Comparison of ENCODE assay signal across 8 mouse cellular contexts in genomic region chr15:60822101-60822802, GRCm38 (mm10). TPM values are rescaled to one million over a fixed set of nuclear protein-coding genes. Genes with fewer than 3 reads are reported as not detected.
DNase-seq lines count a peak whose midpoint lies in the region; ATAC-seq and TF ChIP-seq lines count a peak whose summit lies in the region.

No protein-coding gene starts in this region.

- TF ChIP-seq POLR2A in CH12.LX (IDR thresholded peaks at IDR 0.05; ENCODE audit: low read depth, low read length), result no peak

- TF ChIP-seq EP300 in CH12.LX (IDR thresholded peaks at IDR 0.05; ENCODE audit: low read length), result no peak

- H3K27ac ChIP-seq in CH12.LX (ENCODE audit: insufficient read depth, low read depth), result no peak overlapping the region
- peak overlapping the region; percentile 94 for H3K27ac ChIP-seq in forebrain, embryonic 10.5 days
- peak overlapping the region; percentile 62 for H3K27ac ChIP-seq in hindbrain, embryonic 11.5 days (ENCODE audit: low read depth, low read length)

- H3K4me3 ChIP-seq in CH12.LX (replicated peaks in 1 of 3; ENCODE audit: low read depth in 2 of 3, low read length in 2 of 3, poor library complexity in 1 of 3), result peak overlapping the region in 1 of 3 experiments; percentile 74
- H3K4me3 ChIP-seq in forebrain, embryonic 10.5 days, result peak overlapping the region; percentile 83
- peak overlapping the region; percentile 65 for H3K4me3 ChIP-seq in hindbrain, embryonic 11.5 days (ENCODE audit: low read depth, low read length)

- no peak for TF ChIP-seq CTCF in CH12.LX (conservative IDR thresholded peaks at IDR 0.05 in 1 of 2, IDR thresholded peaks at IDR 0.05 in 1 of 2; ENCODE audit: low read depth in 2 of 2, low read length in 2 of 2)

- H3K4me1 ChIP-seq in CH12.LX (ENCODE audit: control insufficient read depth in 1 of 2, insufficient read depth in 2 of 2), result peaks cover 0 to 18% of the 10 kb centered on the region in 2 experiments; a peak in 2 of 4 replicates
- H3K4me1 ChIP-seq in forebrain, embryonic 10.5 days, result peaks cover 56% of the 10 kb centered on the region
- H3K4me1 ChIP-seq in hindbrain, embryonic 11.5 days (replicated peaks; ENCODE audit: control insufficient read depth, insufficient read depth, low read length), result 0 out of 2 replicates have a peak, but pooled peaks cover 2% of the 10 kb centered on the region

- H3K27me3 ChIP-seq in CH12.LX (replicated peaks), result no peaks in the 10 kb centered on the region
- no peaks in the 10 kb centered on the region for H3K27me3 ChIP-seq in forebrain, embryonic 10.5 days (ENCODE audit: poor library complexity, severe bottlenecking)
- no peaks in the 10 kb centered on the region for H3K27me3 ChIP-seq in hindbrain, embryonic 11.5 days (ENCODE audit: control insufficient read depth, insufficient read depth, low read length)

- in situ Hi-C loops in CH12.LX (cut with MboI; ENCODE audit: low pct_ligation_motif_present, low pct_unique_long_range_greater_than_20kb, low sequenced_read_pairs), result no loop called here

- peak overlapping the region; percentile 5; the same call in 1 of the 2 replicates for H3K4me2 ChIP-seq in CH12.LX (ENCODE audit: insufficient read depth, low read depth, poor library complexity, severe bottlenecking)
- H3K4me2 ChIP-seq in hindbrain, embryonic 11.5 days (replicated peaks; ENCODE audit: low read depth, low read length), result peak overlapping the region; percentile 99

- no peak for TF ChIP-seq RAD21 in CH12.LX (IDR thresholded peaks at IDR 0.05; ENCODE audit: low read depth, low read length)

- no peak for DNase-seq in CH12.LX (ENCODE audit: extremely low read depth)
- peak; percentile 27 for DNase-seq in ZHBTc4 (ENCODE audit: low read depth, low spot score)
- peak; percentile 42 for DNase-seq in forebrain, embryonic 10.5 days (ENCODE audit: extremely low spot score, low spot score)
- peak; percentile 60 for DNase-seq in hindbrain, embryonic 11.5 days (ENCODE audit: low spot score)
- peak; percentile 23 for DNase-seq in layer of hippocampus, adult 9-11 months
- peak; percentile 33 for DNase-seq in lung, postnatal 10 days
- DNase-seq in right cerebral cortex, postnatal 14 days, result peak; percentile 9
- DNase-seq in spleen, postnatal 36 days (ENCODE audit: low spot score in 2 of 2), result no peak

- peaks cover 0 to 9% of the 10 kb centered on the region in 2 experiments for H3K36me3 ChIP-seq in CH12.LX (replicated peaks in 1 of 2; ENCODE audit: control insufficient read depth in 1 of 2, insufficient read depth in 1 of 2, low read length in 1 of 2)
- H3K36me3 ChIP-seq in forebrain, embryonic 10.5 days (replicated peaks), result peaks cover 41% of the 10 kb centered on the region
- no peaks in the 10 kb centered on the region for H3K36me3 ChIP-seq in hindbrain, embryonic 11.5 days (ENCODE audit: control insufficient read depth, insufficient read depth, low read length)

- H3K79me2 ChIP-seq in CH12.LX (replicated peaks; ENCODE audit: control insufficient read depth, extremely low read depth, insufficient read depth, poor library complexity, severe bottlenecking), result no peaks in the 10 kb centered on the region

- 4% methylated on average over 10 of the region's 10 CpGs for WGBS in forebrain, embryonic 10.5 days
- WGBS in hindbrain, embryonic 11.5 days, result 3% methylated on average over 10 of the region's 10 CpGs

- dilution Hi-C loops in CH12.LX (cut with MboI; ENCODE audit: extremely low pct_ligation_motif_present, extremely low pct_unique_long_range_greater_than_20kb, low sequenced_read_pairs), result no loop called here

- no peak overlapping the region for H3K9ac ChIP-seq in CH12.LX (ENCODE audit: insufficient read depth, low read depth)
- H3K9ac ChIP-seq in hindbrain, embryonic 11.5 days (ENCODE audit: low read depth, low read length), result peak overlapping the region; percentile 61

- peak; percentile 22 for ATAC-seq in hindbrain, embryonic 11.5 days (ENCODE audit: low FRiP score)

- H3K9me3 ChIP-seq in CH12.LX (replicated peaks; ENCODE audit: low read length), result peaks cover 16% of the 10 kb centered on the region
- H3K9me3 ChIP-seq in forebrain, embryonic 10.5 days, result peaks cover 8% of the 10 kb centered on the region; the same call in 1 of the 2 replicates
- no peaks in the 10 kb centered on the region for H3K9me3 ChIP-seq in hindbrain, embryonic 11.5 days (ENCODE audit: control insufficient read depth, low read length)

TF ChIP-seq in CH12.LX, 34 proteins besides CTCF, POLR2A, EP300 and RAD21:
- TF ChIP-seq MXI1 (IDR thresholded peaks at IDR 0.05; ENCODE audit: low read depth, low read length) (no peak), BHLHE40 (IDR thresholded peaks at IDR 0.05; ENCODE audit: low read depth, low read length) (no peak), USF1 (IDR thresholded peaks at IDR 0.05; ENCODE audit: low read depth, low read length) (no peak), JUND (conservative IDR thresholded peaks at IDR 0.05; ENCODE audit: low read depth, low read length) (no peak)

RNA-seq across cellular contexts. Expression of gene Fam84b, which starts 31.3 kb away (rescaled TPM):
- total RNA-seq in CH12.LX (2012; rRNA removed), result 1.9 and 3.0 TPM in 2 replicates
- total RNA-seq in CH12.LX (2014; rRNA removed), result 0.51 and 0.53 TPM in 2 replicates
- 0.52 and 0.76 TPM in 2 replicates for polyA plus RNA-seq in CH12.LX (2012; ENCODE audit: insufficient read length, low read depth)
- polyA plus RNA-seq in forebrain, embryonic 10.5 days (2016; fragmentation: Nextera tagmentation; extraction: Ambion mirVana), result 23.5 TPM in 2 replicates
- polyA plus RNA-seq in hindbrain, embryonic 11.5 days (2014; fragmentation: Nextera tagmentation; extraction: Ambion mirVana), result 11.8 and 15.8 TPM in 2 replicates

Comparison
In these comparisons a context has a peak if more than half of its experiments do, and no peak if none do; other contexts are left out.
1. DNase-seq: peak in ZHBTc4 (single experiment), forebrain, embryonic 10.5 days (single experiment), hindbrain, embryonic 11.5 days (single experiment), layer of hippocampus, adult 9-11 months (single experiment), lung, postnatal 10 days (single experiment) and right cerebral cortex, postnatal 14 days (single experiment); none in CH12.LX (single experiment) and spleen, postnatal 36 days (0 of 2).